Mouse (Mus musculus) kidney, embryonic 14.5 days (tissue): Measurements from ENCODE around the gene Olfr1297. TPM values are rescaled to one million over a fixed set of nuclear protein-coding genes. Genes with fewer than 3 reads are reported as not detected.

ENCODE experiments used
- ATAC-seq: fragments of 200-750 bp; cut with Nextera tagmentation; 2 replicates; pipeline ENCODE4 v1.8.0; 2017; ENCODE audit warnings: moderate number of reproducible peaks, mild to moderate bottlenecking, moderate TSS enrichment, moderate library complexity; ENCODE audit not compliant: low FRiP score, low TSS enrichment
- H3K27ac ChIP-seq: fragments of 300-500 bp; sonication (generic); 2 replicates; pipeline ENCODE4 v1.5.1; 2014; ENCODE audit warnings: low read depth, mild to moderate bottlenecking, low read length, moderate library complexity, mixed read lengths
- H3K27me3 ChIP-seq: fragments of 300-500 bp; sonication (generic); 2 replicates; pipeline ENCODE4 v1.6.1; 2014; ENCODE audit warnings: mild to moderate bottlenecking, low read length; ENCODE audit not compliant: control insufficient read depth, insufficient read depth
- H3K36me3 ChIP-seq: fragments of 300-500 bp; sonication (generic); 2 replicates; pipeline ENCODE4 v1.6.1; 2014; ENCODE audit warnings: low read length, mixed read lengths; ENCODE audit not compliant: control insufficient read depth, insufficient read depth
- H3K4me1 ChIP-seq: fragments of 300-500 bp; sonication (generic); 2 replicates; pipeline ENCODE4 v1.6.1; 2014; ENCODE audit warnings: low read length, mixed read lengths; ENCODE audit not compliant: control insufficient read depth, insufficient read depth
- H3K4me2 ChIP-seq: fragments of 300-500 bp; sonication (generic); replicated peaks from 2 replicates; pipeline ENCODE4 v1.6.1; 2014; ENCODE audit warnings: low read depth, mild to moderate bottlenecking, low read length
- H3K4me3 ChIP-seq: fragments of 300-500 bp; sonication (generic); 2 replicates; pipeline ENCODE4 v1.5.1; 2014; ENCODE audit warnings: mild to moderate bottlenecking, low read length
- H3K9ac ChIP-seq: fragments of 300-500 bp; sonication (generic); 2 replicates; pipeline ENCODE4 v1.6.1; 2014; ENCODE audit warnings: low read depth, mild to moderate bottlenecking, low read length, moderate library complexity
- H3K9me3 ChIP-seq: fragments of 300-500 bp; sonication (generic); 2 replicates; pipeline ENCODE4 v1.6.1; 2016; ENCODE audit warnings: low read length; ENCODE audit not compliant: control insufficient read depth
- WGBS: fragments of 180-500 bp; shearing (Covaris S2); extraction: QIAGEN DNeasy Blood & Tissue Kit; methylation state at CpG from one replicate; pipeline ENCODE4 v1.1.7; 2014; 5-methylcytosine and 5-hydroxymethylcytosine counted together
- polyA plus RNA-seq: library from polyadenylated mRNA; unstranded; fragments of >200 nt; fragmentation: Nextera tagmentation; extraction: Ambion mirVana; gene quantifications from 2 replicates; pipeline ENCODE4 v1.2.1, GENCODE M21; 2014

Olfr1297 gene
- not detected in 2 replicates for polyA plus RNA-seq

DNA sequence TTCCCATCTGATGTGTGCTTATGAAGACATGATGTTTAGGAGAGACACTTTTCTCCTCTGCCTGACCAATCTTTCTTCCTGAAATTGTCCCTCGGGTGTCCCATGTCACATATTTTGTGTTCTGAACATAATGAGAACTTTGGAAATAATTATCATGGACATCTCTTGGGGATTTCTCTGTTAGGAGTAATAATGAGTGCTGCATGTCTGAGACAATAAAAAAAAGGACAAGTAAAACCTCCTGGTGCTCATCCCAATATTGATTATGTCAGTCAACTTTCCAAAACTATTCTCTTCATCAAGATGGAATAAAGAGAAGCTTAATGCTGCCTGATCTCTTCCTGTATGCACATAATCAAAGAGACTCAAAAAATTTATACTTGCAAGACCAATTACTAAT is at the start of gene Olfr1297:
TSS of gene Olfr1297 (minus strand) at position 101 of the 400 bp plus-strand sequence.
- 89% methylated on average over 1 of the region's 1 CpGs for WGBS
- Histone ChIP-seq H3K9ac (no peak within 1 kb of the TSS), H3K4me3 (no peak within 1 kb of the TSS), H3K27me3 (no peaks in the 10 kb centered on the region), H3K36me3 (no peaks in the 10 kb centered on the region), H3K4me2 (no peak within 1 kb of the TSS), H3K27ac (no peak within 1 kb of the TSS), H3K9me3 (no peaks in the 10 kb centered on the region), H3K4me1 (no peaks in the 10 kb centered on the region)
- no peak for ATAC-seq

DNA sequence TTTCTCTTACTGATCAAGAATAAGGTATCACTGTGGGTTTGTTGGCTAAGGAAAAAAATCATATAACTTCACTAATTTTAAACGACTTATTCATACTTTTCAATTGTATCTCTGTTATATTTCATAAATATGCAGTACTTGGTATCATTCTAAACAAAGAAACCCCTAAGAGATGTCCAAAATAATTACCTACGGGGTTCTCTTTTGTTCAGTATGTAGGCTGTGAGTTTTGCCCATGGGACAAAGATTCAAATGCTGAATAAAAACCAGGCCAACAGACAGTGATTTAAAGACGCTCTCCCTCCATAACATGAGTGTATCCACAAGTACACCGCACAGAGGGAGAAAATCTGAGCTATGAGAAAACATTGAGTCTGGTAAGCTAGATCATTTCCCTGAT is 34.8 kb upstream of the Olfr1297 start, which contains the start of gene Olfr1299:
TSS of gene Olfr1299 (plus strand) at position 301 of the 400 bp plus-strand sequence.
- 85% methylated on average over 4 of the region's 4 CpGs for WGBS
- no peak for ATAC-seq

DNA sequence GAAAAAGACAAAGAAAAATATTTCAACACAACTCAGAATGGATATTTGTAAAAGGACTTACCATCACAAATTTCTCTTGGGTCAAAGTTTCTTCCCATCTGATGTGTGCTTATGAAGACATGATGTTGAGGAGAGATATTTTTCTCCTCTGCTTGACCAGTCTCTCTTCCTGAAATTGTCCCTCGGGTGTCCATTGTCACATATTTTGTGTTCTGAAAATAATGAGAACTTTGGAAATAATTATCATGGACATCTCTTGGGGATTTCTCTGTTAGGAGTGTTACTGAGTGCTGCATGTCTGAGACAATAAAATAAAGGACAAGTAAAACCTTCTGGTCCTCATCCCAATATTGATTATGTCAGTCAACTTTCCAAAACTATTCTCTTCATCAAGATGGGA is 22.8 kb upstream of the Olfr1297 start, which contains the start of gene Olfr1298:
TSS of gene Olfr1298 (minus strand) at position 101 of the 400 bp plus-strand sequence.
- Histone ChIP-seq H3K4me2 (no peak within 1 kb of the TSS), H3K9me3 (no peaks in the 10 kb centered on the region), H3K4me1 (no peaks in the 10 kb centered on the region), H3K27ac (no peak within 1 kb of the TSS), H3K9ac (no peak within 1 kb of the TSS), H3K27me3 (no peaks in the 10 kb centered on the region), H3K36me3 (no peaks in the 10 kb centered on the region), H3K4me3 (no peak within 1 kb of the TSS)
- no peak for ATAC-seq
- WGBS, result 87% methylated on average over 1 of the region's 1 CpGs

More for the DNA sequence above, 34.8 kb upstream of the Olfr1297 start, which contains the start of gene Olfr1299:
- Histone ChIP-seq H3K27ac (no peak within 1 kb of the TSS), H3K4me3 (no peak within 1 kb of the TSS), H3K27me3 (no peaks in the 10 kb centered on the region), H3K9me3 (no peaks in the 10 kb centered on the region), H3K9ac (no peak within 1 kb of the TSS), H3K4me1 (no peaks in the 10 kb centered on the region), H3K36me3 (no peaks in the 10 kb centered on the region), H3K4me2 (no peak within 1 kb of the TSS)

DNA sequence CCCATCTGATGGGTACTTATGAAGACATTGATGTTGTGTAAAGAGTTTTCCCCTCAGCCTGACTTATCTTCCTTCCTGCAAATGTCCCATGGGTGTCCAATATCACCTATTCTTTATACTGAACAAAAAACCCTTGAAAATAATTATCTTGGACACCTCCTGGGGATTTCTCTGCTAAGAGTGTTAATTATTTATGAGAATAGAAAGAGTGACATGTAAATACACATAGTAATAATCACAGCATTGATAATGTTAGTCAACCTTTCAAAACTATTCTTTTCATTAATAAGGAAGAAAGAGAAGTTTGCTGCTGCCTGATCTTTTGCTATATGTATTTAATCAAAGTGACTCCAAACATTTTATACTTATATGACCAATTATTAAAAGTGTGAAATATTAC is 56.7 kb downstream of the Olfr1297 start, which contains the start of gene Olfr1295:
TSS of gene Olfr1295 (minus strand) at position 101 of the 400 bp plus-strand sequence.
- no peak within 1 kb of the TSS for H3K27ac ChIP-seq
- no peak within 1 kb of the TSS for H3K9ac ChIP-seq
- no peaks in the 10 kb centered on the region for H3K4me1 ChIP-seq
- no peaks in the 10 kb centered on the region for H3K27me3 ChIP-seq
- no peak within 1 kb of the TSS for H3K4me3 ChIP-seq
- no peak within 1 kb of the TSS for H3K4me2 ChIP-seq
- no peaks in the 10 kb centered on the region for H3K36me3 ChIP-seq
- no peak for ATAC-seq
- H3K9me3 ChIP-seq, result no peaks in the 10 kb centered on the region

Other genes starting within 250 kb of the Olfr1297 start
- gene Olfr1286, start 203.4 kb downstream of the Olfr1297 start, polyA plus RNA-seq, result not detected in 2 replicates
- gene Olfr1287, start 177.4 kb downstream of the Olfr1297 start, polyA plus RNA-seq, result not detected in 2 replicates
- not detected in 2 replicates for gene Olfr1288, start 152.4 kb downstream of the Olfr1297 start, polyA plus RNA-seq
- not detected in 2 replicates for gene Olfr1289, start 145.7 kb downstream of the Olfr1297 start, polyA plus RNA-seq
- not detected in 2 replicates for gene Olfr1290, start 132.7 kb downstream of the Olfr1297 start, polyA plus RNA-seq
- not detected in 2 replicates for gene Olfr1291-ps1, start 129.3 kb downstream of the Olfr1297 start, polyA plus RNA-seq
- gene Olfr1293-ps, start 101.3 kb downstream of the Olfr1297 start, polyA plus RNA-seq, result not detected in 2 replicates
- not detected in 2 replicates for gene Olfr1294, start 86.2 kb downstream of the Olfr1297 start, polyA plus RNA-seq
- gene Olfr1295, start 56.8 kb downstream of the Olfr1297 start, polyA plus RNA-seq, result not detected in 2 replicates
- gene Olfr1298, start 22.7 kb upstream of the Olfr1297 start, polyA plus RNA-seq, result not detected in 2 replicates
- gene Olfr1299, start 34.9 kb upstream of the Olfr1297 start, polyA plus RNA-seq, result not detected in 2 replicates
- not detected in 2 replicates for gene Olfr1301, start 124.5 kb upstream of the Olfr1297 start, polyA plus RNA-seq
- gene Olfr1302, start 150.9 kb upstream of the Olfr1297 start, polyA plus RNA-seq, result not detected in 2 replicates
- gene Olfr1303, start 193.8 kb upstream of the Olfr1297 start, polyA plus RNA-seq, result not detected in 2 replicates